Mouse (Mus musculus) frontal cortex, postnatal 14 days (tissue): ENCODE results near the gene Plk3.
"Not testable (repeated sequence)": the region's sequence is repeated elsewhere in the genome, so short reads cannot be mapped to it uniquely, and the experiment has no call there.

Source experiments
- DNase-seq, 2 experiments: peaks; one replicate each; pipeline ENCODE4 v3.0.0; 2022; ENCODE audit warnings: low spot score in 2 of 2

Plk3 gene

GRCm38 (mm10) chr4:117133817-117134600 is at the start of gene Plk3:
Gene Plk3, minus strand, starts transcription at chr4:117133963.
- DNase-seq: peak; percentile 95 to 98

- not testable (repeated sequence) for DNase-seq
Observed at GRCm38 (mm10) chr4:117182759-117183096, 49.0 kb upstream of the Plk3 start.

- DNase-seq: peak; percentile 84 to 85
Observed at GRCm38 (mm10) chr4:117181863-117182758, 48.3 kb upstream of the Plk3 start, which contains the start of gene Kif2c. Gene Kif2c, minus strand, starts transcription at chr4:117182639.

- DNase-seq: no peak
Observed at GRCm38 (mm10) chr4:117169936-117170335, 36.2 kb upstream of the Plk3 start.

GRCm38 (mm10) chr4:117161183-117161582 is 27.4 kb upstream of the Plk3 start:
- DNase-seq: no peak

GRCm38 (mm10) chr4:117159666-117160065 is 25.9 kb upstream of the Plk3 start:
- DNase-seq: no peak

GRCm38 (mm10) chr4:117156372-117156771 is 22.6 kb upstream of the Plk3 start:
- no peak for DNase-seq

- peak; percentile 72 to 81 for DNase-seq
Observed at GRCm38 (mm10) chr4:117155792-117156355, 22.1 kb upstream of the Plk3 start, which contains the start of gene Rps8. Gene Rps8, minus strand, starts transcription at chr4:117156243.

GRCm38 (mm10) chr4:117155020-117155791 is 21.4 kb upstream of the Plk3 start:
- no peak for DNase-seq

- no peak for DNase-seq
Observed at GRCm38 (mm10) chr4:117152714-117153113, 19.0 kb upstream of the Plk3 start.

- no peak for DNase-seq
Observed at GRCm38 (mm10) chr4:117151416-117151815, 17.7 kb upstream of the Plk3 start.

- no peak for DNase-seq
Observed at GRCm38 (mm10) chr4:117150212-117150733, 16.5 kb upstream of the Plk3 start.

GRCm38 (mm10) chr4:117149291-117150211 is 15.8 kb upstream of the Plk3 start:
- no peak for DNase-seq

GRCm38 (mm10) chr4:117148815-117149214 is 15.1 kb upstream of the Plk3 start:
- no peak for DNase-seq

GRCm38 (mm10) chr4:117148047-117148713 is 14.4 kb upstream of the Plk3 start:
- no peak for DNase-seq

- DNase-seq: peak; percentile 52 to 67
Observed at GRCm38 (mm10) chr4:117146176-117146575, 12.4 kb upstream of the Plk3 start.

- no peak for DNase-seq
Observed at GRCm38 (mm10) chr4:117145248-117145647, 11.5 kb upstream of the Plk3 start.

GRCm38 (mm10) chr4:117143023-117143422 is 9.3 kb upstream of the Plk3 start:
- DNase-seq: no peak

GRCm38 (mm10) chr4:117140613-117141012 is 6.8 kb upstream of the Plk3 start:
- no peak for DNase-seq

- no peak for DNase-seq
Observed at GRCm38 (mm10) chr4:117139217-117139612, 5.5 kb upstream of the Plk3 start.
